Mouse (Mus musculus): ENCODE measurements around the gene Atf6.

GRCm38 (mm10) chr1:170721560-170721959, 146.0 kb downstream of the Atf6 start:
- TF ChIP-seq CTCF (IDR thresholded peaks at IDR 0.05; ENCODE audit: low read depth) (no peak), EP300 (IDR thresholded peaks at IDR 0.05; ENCODE audit: low read depth) (0 out of 2 replicates have a peak, but pooled peaks have one; percentile 45)

Measured in liver, postnatal 0 days (tissue).